Mouse (Mus musculus) 3134 (cell line): ENCODE measurements at regions not wholly inside any gene's neighbourhood (a gene's known extent, or its start where the extent isn't known, plus 50 kb on each side); places are given as distances from the start of the nearest gene placed in this dataset.

Source experiments
- DNase-seq: peaks from one replicate; pipeline ENCODE4 v3.0.0-alpha.2; 2011; ENCODE audit warnings: low spot score; ENCODE audit not compliant: insufficient read length; ENCODE audit errors: extremely low read depth

DNA sequence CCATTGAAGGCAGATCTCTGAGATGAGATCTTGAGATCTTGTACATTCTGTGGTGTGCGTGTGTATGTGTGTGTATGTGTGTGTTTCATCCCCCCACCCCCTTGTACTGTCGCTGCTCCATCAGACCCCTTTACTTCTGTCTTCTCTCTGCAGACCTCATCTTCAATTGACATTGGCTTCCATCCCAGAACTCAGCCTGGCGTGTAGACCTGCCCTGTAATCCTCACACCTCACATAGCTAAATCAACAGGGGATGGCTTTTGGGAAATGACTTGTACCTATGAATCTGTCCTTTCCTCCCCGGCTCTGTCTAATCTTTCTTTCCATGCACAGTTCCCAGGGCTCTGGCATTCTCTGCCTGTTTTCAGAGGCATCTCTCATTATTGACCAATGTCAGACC is 1227.5 kb upstream of the A1bg start:
- DNase-seq, result no peak

DNA sequence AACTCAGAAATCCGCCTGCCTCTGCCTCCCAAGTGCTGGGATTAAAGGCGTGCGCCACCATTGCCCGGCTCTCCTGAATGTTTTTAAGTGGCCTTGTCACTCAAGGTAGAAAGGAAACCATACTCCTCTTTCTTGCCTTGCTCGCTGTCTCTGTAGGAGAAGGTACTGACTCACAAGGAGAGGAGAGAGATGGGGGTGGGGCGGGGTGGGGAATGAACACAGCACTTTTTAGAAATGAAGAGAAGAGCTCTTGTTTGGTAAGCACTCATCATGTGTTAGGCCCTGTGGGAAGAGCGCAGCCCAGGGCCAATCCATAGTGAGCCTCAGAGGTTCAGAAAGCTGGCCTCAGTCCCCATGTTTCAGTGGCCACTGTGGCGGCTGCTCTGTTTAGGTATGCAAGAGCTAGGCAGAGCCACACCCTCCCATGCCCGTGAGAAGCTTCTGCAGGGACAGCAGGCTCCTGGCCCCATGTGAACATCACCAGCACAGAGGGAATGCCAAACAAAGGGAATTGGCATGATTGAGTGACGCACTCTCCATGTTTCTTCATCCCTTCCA is 1225.9 kb upstream of the A1bg start:
- DNase-seq, result no peak

DNA sequence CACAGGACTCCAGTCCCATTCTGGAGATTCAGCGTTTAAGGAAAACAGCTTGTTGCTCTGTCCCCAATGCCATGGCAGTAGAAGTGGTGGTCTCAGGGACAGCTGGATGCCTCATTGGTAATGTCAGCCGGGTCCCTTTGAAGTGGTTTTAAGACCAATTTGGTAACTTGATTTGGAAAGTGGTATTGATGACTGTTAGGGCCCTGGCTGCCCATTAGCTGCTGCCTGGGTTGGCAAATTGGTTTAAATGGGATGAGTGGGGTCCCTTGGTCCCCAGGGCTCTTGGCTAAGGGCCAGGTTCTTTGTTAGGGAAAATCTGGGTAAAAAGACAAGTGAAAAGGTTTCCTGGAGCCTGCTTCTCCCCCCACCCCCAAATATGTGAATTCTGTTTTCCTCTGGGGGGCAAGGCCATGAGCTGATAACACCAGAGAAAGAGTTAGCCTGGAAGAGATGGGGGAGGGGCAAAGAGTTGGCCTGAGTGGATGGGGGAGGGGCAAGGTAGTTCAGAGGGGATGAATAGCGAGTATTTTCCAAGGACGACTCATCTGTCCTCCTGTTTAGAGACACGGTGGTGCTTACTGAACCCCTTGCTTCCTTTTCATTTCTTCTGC is 1224.6 kb upstream of the A1bg start:
- DNase-seq, result no peak

DNA sequence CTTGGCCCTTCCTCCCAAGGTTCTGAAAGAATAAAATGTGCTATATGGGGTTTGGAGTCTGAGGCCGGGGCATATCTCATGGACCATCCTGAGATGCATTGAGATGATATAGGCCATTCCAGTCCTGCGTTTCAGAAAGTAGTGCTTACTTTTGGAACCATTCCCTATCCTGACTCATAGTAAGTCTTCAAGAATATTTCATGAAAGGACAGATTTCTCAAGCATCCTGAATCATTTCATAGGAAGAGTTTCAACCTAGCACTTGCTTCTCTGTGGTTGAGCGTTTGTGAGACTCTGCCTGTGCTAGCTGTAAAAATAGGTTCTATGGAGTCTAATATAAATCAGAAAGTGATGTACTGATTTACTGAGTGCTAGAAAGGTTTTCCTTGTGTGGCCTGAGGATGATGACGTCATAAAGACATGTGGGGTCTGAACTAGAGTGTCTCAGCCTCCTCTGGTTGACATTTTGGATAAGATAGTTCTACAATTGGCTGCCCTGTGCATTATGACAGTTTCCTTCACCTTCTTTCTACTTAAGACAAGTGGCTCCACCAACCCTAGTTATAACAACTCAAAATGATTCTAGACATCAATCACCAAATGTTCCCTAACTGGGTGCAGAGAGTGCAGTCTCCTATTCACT is 1223.0 kb upstream of the A1bg start:
- DNase-seq, result peak; percentile 26

DNA sequence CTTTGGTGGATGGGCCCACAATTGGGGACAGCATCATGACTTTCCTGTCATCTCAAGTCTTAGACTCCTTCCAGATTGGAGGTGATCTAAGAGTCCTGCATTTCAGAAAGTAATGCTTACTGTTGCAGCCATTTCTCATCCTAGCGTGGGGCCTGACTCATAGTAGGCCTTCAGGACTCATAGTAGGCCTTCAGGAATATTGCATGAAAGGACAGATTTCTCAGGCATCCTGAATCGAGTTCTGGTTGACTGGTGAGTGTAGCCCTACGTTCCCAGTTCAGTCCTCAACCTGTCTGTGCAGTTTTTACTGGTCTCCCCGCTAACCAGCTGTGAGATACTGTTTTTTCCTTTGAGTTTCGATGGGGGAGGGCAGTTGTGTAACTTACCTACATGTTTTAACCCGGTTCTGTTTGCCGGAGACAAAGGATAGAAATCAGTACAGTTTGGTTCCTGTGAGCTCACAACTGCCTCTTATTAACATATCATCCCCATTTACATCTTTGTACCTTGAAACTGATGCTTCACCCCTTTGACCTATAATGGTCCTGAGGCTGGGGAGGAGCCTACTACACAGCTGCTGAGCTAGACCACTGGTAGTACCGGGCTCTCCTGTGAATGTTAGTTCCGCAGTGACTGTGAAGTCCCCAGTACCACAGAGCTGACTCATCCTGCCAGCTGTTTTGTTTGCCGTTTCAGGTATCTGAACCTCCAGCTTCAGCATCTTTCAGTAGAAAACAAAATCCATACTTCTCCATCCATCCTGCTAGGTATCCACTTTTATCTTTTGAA is 1222.2 kb upstream of the A1bg start:
- DNase-seq, result no peak

DNA sequence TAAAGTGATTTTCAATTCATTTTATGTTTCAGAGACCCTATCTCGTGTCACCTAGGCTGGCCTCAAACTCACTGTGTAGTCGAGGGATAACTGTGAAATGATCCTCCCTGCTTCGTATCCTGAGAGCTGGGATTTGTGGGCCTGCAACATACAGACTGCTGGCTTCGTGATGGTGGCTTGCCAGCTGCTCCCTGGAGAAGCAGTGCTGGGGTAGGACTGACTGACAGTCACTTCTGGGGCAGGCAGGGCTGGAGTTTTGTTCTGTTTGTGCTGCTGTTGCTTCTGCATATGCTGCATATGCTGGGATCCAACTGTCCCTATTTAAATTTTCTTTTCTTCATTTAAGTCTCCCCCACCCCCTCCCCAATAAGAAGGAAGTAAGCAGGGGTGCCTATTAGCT is 1217.0 kb upstream of the A1bg start:
- DNase-seq, result no peak

DNA sequence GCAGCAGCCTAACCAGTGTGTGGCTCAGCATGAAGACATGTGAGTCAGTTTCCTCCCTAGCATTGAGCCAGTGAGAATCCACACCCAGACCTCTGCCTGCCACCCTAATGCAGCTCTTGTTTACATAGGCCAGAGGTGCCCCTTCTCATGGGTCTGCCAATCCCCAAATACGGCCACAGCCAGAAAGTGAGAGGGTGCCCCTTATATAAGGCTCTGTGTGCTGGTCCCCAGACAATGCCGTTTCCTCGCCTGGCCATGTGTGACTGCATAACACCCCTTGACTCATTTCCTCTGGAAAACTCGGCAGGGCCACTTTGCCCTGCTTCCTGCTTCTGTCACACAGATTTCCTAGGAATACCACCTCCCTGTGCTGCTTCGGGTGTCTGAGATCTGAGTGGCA is 1216.4 kb upstream of the A1bg start:
- DNase-seq, result peak; percentile 58

DNA sequence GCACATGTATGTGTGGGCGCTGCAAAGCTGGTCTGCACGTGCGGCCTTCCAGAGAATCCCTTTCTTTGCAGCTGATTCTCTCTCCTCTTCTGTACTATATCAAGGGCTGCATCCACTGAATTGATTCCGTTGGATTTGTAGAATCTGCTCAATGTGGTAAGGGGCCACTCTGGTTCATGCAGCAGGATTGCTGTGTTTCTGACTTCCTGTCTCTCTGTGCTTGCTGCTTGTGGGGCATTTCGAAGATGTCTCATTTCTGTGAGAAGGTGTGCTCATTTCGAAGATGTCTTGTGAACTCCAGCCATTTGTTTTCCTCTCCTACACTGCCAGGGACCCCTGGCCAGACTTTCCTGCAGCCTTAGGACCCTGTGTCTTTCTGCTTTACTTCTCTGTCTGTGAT is 1215.9 kb upstream of the A1bg start:
- DNase-seq, result no peak

DNA sequence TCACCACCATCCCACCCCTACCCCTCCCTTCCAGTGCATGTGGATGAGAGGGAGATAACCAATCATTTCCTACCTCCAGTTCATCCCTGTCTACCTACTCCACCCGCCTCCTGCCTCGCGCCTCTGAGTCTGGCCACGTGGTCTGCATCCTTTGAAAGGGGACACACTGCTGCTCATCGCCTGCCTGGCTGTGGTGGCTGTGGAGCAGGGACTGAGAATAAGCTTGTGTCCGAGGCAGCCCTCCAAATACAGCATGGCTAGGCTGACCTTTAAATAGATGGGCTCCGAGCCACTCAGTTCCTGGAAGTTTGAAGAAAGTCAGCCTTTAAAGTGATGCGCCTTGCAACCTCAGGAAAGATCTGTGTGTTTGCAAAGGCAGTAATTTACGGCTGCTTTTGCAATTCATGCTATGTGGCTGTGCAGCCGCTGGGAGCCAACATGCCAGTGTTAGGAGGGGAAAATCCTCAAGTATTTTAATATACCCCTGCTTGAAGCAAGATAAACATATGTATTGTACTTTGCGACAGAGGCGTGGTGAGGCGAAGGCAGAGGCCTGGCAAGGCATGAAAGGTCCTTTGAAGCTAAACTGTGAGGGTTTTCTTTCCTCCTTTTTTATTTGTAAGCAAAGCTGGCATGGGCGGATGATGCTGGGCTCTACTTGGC is 1214.3 kb upstream of the A1bg start:
- DNase-seq, result no peak

DNA sequence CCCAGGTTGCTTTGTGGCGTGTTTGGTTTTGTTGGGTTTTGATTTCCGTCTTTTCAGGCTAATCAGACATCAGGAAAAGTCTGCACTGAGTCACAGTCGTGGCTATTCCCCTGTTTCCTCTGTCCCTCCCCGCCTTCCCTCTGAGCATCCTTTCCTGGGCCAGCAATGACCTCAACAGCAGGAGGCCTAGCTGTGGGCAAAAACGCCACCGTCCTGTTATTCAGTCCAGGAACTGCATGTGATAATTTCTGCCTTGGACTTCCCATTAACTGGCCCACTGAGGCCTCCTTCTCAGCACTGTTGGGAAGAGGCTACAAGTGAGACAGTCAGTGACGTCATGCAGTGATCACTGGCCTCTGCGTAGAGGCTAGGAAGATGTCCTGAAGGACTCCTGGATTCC is 1212.0 kb upstream of the A1bg start:
- DNase-seq, result no peak

DNA sequence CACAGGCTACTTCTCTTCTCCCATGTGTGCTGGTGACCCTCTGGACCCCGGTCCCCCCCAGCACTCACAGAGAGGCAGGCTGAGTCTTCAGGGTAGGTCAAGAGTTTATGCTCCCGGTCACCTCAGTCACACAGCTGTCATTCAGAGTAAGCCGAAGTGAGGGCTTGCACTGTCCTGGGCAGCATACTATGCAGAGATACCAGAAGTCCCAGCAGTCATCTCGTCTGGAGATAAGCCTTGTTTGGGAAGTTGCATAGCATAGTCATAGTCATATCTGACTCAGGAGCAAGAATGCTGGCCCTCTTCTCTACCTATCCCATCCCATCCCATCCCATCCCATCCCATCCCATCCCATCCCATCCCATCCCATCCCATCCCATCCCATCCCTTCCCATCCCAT is 1211.5 kb upstream of the A1bg start:
- DNase-seq, result no peak

DNA sequence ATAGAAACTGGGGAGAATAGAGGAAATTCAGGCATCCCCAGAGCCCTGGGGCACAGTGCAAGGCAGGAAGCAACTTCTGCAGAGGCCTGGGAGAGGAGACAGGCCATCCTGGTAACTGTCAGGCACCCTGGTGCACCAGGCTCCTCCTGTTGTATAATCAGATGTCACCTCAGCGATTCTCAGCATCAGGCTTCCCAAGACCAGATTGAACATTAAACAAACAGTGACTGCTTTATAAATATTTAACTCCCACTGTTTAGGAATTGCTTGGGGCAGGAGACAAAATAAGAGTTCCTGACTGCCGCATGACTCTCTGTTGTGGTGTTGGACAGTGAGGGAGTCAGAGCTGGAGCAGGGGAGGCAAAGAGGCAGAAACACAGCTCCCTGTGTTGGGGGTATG is 1210.1 kb upstream of the A1bg start:
- DNase-seq, result no peak

DNA sequence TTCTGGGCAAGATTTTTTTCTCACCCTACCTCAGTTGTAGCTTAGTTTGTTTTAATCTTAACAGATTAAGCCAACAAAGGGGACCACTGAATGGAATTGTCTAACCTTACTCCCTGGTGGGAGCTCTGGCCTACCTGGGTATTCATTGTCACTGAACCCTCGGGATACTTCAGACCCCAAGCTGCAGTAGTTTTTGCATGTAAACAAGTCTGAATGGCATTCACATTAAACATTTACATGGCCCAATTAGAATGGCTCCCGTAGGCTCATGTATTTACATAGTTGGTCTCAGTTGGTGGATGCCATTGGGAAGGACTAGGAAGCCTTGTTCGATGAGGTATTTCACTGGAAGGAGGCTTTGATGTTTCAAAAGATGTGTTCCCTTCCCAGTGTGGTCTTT is 1208.9 kb upstream of the A1bg start:
- no peak for DNase-seq

DNA sequence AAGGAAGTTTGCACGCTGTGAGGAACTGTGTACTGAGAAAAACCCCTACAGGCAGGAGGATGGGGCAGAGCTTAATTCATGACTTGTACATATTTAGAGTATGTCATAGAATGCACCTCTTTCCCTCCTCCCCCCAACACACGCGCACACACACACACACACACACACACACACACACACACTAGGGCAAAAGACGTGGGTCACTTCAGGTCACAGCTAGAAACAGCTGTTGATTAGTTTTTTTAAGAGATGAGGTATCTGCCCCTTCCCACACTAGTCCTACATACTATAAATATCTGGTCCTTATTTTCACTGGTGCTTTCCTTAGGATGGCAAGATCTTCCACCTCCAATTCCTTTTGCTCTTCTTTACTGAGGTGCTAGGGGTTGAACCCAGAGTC is 1207.7 kb upstream of the A1bg start:
- DNase-seq, result no peak

DNA sequence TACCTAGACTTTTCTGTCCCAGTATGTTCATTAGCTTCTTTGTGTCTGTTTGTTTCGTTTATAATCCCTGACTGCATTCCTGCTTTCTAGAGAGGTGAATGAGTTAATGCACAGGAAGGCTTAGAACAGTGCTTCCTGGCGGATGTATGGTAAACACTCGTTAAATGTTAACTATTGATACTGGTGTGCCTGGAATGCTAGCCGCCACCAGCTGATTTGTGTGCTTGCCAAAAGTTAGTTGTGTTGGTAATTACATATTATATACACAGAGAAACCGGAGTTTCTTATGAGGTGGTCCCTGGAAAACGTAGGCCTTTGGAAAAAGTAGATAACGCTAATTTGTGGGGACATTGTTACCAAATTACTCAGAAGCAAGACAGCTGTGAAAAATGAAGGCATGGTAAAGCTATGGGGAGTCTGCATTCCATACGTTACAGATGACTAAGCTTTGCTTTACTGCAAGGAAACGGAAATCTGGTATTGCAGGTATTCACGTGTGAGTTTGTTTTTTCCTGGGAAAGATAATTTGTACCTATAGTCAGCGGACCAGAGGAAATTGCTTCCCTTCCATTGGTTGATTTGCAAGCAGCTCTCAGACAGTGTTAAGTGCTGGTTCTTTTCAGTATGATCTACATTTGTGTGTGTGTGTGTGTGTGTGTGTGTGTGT is 1205.9 kb upstream of the A1bg start:
- no peak for DNase-seq

DNA sequence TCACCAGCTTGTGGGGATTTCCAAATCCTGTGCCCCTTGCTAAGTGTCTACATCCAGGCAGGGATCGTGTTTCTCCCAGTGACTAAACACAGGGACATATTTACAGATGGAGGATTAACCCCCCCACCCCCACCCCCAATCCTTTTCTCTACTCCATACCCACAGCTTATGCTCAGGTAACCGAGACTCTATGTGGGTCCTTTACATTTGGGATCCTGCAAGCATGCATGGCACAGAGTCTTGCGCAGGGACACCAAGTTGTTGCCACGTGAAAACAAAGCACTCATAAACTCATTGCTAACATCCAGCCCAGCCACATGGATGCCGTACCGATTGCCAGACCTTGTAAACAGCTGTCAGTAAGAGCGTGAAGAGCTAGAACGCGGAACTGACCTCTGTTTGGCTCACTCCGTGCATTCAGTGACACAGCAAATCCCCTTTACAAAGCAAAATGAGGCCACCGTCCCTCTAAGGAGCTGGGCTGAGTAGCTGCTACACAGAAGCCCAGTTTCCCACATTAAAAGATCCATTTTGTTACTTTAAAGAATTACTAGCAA is 1204.9 kb upstream of the A1bg start:
- DNase-seq, result no peak

DNA sequence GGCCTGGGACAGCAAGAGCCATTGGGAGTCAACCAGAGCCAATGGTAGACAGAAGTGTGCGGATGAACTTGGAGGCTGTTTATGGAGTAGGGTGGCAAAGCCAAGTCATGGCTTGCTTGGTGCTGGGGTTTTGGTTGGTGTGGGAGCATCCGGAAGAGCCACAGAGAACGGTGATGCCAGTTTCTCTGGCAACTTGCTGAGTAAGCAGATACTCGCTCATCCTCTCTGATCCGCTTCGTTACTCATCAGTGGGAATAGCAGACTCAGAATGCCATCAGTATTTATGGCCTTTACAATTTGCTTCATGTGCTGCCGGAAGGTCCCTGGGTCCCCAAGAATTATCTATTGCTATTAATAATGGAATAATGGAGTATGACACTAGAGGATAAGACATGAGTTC is 1202.9 kb upstream of the A1bg start:
- no peak for DNase-seq

DNA sequence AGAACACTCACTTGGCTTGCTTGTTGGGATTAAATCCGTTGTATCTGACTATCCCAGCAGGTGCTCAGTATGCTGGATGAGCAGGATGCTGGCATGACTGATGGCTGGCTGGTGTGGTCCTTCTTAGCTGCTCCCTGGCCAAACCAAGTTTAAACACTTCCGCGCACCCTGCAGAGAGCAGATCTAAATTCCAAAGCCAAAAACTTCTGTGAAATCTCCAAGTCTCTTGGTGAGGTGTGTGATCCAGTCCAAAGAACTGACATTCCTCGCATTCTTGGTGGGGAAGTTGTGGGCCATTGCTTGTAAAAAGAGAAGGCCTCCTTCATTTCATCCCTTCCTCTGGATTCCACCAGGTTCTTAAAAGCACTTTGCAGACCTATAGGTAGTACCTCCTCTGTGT is 1200.9 kb upstream of the A1bg start:
- peak; percentile 35 for DNase-seq

DNA sequence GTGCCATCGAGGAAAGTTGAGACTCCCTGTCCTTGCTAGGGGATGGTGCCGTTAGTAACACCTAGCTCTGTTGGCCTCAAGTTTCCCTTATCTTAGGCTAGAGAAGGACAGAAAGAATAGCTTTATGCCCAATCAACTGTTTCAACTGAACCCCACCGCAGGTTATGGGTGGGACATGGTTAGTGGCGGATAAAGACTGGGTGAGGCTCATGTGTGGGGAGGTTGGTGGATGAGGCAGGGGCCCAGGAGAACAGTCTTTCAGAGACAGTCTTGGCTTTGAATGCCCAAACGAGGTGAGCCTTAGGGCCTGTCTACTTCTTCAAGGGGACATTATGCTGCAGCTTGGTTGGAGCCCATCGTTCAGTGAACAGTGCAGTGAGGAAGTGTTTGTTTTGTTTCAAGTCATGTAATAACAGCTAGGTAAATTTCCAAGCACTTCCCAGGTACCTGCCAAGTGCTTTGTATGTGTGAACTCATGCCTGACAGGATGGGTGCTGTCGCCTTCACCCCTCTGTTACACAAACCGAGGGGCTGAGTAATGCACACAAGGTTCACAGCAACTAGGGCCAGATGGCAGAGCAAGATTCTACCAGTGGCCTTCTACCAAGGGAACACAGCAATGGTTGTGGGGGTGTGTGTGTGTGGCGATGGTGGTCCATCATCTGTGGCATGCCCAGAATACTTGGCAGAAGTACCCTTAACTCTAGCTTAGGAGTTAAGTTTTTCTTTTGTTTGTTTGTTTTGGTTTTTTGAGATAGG is 1199.6 kb upstream of the A1bg start:
- no peak for DNase-seq

DNA sequence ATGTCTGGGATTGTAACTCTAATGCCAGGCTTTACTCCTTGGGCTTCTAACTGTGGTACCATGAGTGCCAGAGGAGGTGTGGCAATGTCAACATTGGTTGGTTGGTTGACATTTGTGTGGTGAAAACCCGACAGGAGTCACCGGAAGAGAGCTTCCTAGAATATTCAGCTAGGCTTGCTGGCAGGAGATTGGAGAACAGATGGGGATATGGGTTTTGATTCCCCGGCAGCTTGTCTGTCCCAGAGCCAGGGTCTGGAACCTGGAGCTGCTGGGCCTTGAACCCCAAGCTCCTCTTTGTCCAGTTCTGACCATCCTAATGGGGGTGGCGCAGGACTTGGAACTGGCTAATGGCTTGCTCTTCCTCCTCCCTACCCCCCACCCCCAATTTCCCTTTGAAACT is 1198.9 kb upstream of the A1bg start:
- no peak for DNase-seq
